23 mouse cellular contexts compared by ENCODE assay signal in the genomic region with DNA sequence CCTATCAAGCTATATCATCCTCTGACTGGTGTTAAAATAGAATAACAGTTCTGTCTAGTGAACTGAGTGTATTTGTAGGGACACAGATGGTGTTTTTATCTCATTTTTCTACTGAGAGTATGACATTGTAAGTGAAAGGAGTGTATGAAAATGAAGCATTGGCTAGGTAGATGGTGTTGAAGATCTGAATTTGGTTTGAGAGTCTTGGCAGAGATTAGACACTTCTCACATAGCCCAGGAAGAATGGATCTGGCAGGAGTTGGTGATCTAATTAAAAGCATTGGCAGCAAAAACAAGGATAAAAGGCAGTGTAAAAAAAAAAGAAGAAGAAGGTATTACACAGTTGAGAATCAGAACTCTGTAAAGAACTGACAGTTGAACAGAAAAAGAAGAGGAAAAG.
DNase-seq lines count a peak whose midpoint lies in the region; ATAC-seq and TF ChIP-seq lines count a peak whose summit lies in the region.
"Had no signal": no experiment of that assay in that cellular context is flagged by ENCODE, and none has a peak within 500 bp of the region (broad histone marks: within the 10 kb centered on the region; RNA-seq: fewer than 3 reads in every experiment).

No protein-coding gene starts in this region.

- ATAC-seq in forebrain, embryonic 14.5 days, result peak; percentile 70
- ATAC-seq in forebrain, embryonic 11.5 days (replicated peaks; ENCODE audit: low FRiP score), result no peak
- peak; percentile 93 for ATAC-seq in forebrain, postnatal 0 days
- no peak for ATAC-seq in megakaryocyte progenitor cell, adult 5-6 weeks (replicated peaks; ENCODE audit: poor library complexity)
- ATAC-seq: intestine, postnatal 0 days; midbrain, embryonic 13.5 days; Patski had no signal

- no peak overlapping the region for H3K9ac ChIP-seq in forebrain, embryonic 14.5 days (ENCODE audit: low read length)
- H3K9ac ChIP-seq in forebrain, embryonic 11.5 days (ENCODE audit: low read length), result no peak overlapping the region
- H3K9ac ChIP-seq in forebrain, postnatal 0 days, result no peak overlapping the region
- H3K9ac ChIP-seq: limb, embryonic 13.5 days; liver, embryonic 13.5 days; midbrain, embryonic 13.5 days had no signal

- no peaks in the 10 kb centered on the region for H3K4me1 ChIP-seq in forebrain, embryonic 14.5 days (ENCODE audit: control insufficient read depth, insufficient read depth, low read length)
- H3K4me1 ChIP-seq in forebrain, embryonic 11.5 days (replicated peaks; ENCODE audit: control insufficient read depth, insufficient read depth, low read length), result no peaks in the 10 kb centered on the region
- H3K4me1 ChIP-seq in forebrain, postnatal 0 days (ENCODE audit: insufficient read depth), result 0 out of 2 replicates have a peak, but pooled peaks cover 4% of the 10 kb centered on the region
- H3K4me1 ChIP-seq: embryonic facial prominence, embryonic 10.5 days; limb, embryonic 13.5 days; liver, embryonic 13.5 days; midbrain, embryonic 13.5 days had no signal

- no peaks in the 10 kb centered on the region for H3K9me3 ChIP-seq in forebrain, embryonic 14.5 days (replicated peaks; ENCODE audit: control insufficient read depth, low read length)
- H3K9me3 ChIP-seq in forebrain, embryonic 11.5 days (ENCODE audit: control insufficient read depth, low read length), result no peaks in the 10 kb centered on the region
- H3K9me3 ChIP-seq in forebrain, postnatal 0 days (ENCODE audit: low read length), result no peaks in the 10 kb centered on the region
- H3K9me3 ChIP-seq: embryonic facial prominence, embryonic 10.5 days; limb, embryonic 13.5 days; liver, embryonic 13.5 days; midbrain, embryonic 13.5 days had no signal

- peak; percentile 83 for DNase-seq in forebrain, embryonic 14.5 days (ENCODE audit: low spot score)
- DNase-seq in forebrain, embryonic 11.5 days (ENCODE audit: low spot score), result no peak
- peak; percentile 13 for DNase-seq in left cerebral cortex, adult 11 months (ENCODE audit: low spot score)
- no peak for DNase-seq in left cerebral cortex, postnatal 4 days
- DNase-seq in brain, adult 2 months (ENCODE audit: low read depth, low spot score), result peak; percentile 75
- peak; percentile 65 for DNase-seq in forebrain, postnatal 0 days
- DNase-seq: adrenal gland, postnatal 36 days; cerebellum, adult 18-20 months; gastrocnemius, postnatal 14 days; heart, adult 11 months; kidney, postnatal 25 days; liver, embryonic 13.5 days; lung, adult 2 months; lung, postnatal 14 days; thymus, postnatal 25 days had no signal

- no peak for TF ChIP-seq CTCF in forebrain, postnatal 0 days (IDR thresholded peaks at IDR 0.05; ENCODE audit: low read depth)

- H3K36me3 ChIP-seq in forebrain, embryonic 14.5 days (ENCODE audit: control insufficient read depth, insufficient read depth, low read length), result no peaks in the 10 kb centered on the region
- H3K36me3 ChIP-seq in forebrain, embryonic 11.5 days (ENCODE audit: control insufficient read depth, insufficient read depth, low read length), result no peaks in the 10 kb centered on the region
- no peaks in the 10 kb centered on the region for H3K36me3 ChIP-seq in forebrain, postnatal 0 days (ENCODE audit: insufficient read depth)
- H3K36me3 ChIP-seq: embryonic facial prominence, embryonic 10.5 days; limb, embryonic 13.5 days; liver, embryonic 13.5 days; midbrain, embryonic 13.5 days had no signal

- intact Hi-C loops in left cerebral cortex, postnatal 4 days (cut with DNase I), result no loop called here

- no peak overlapping the region for H3K27ac ChIP-seq in forebrain, embryonic 14.5 days (ENCODE audit: low read depth, low read length)
- no peak overlapping the region for H3K27ac ChIP-seq in forebrain, embryonic 11.5 days (ENCODE audit: low read depth, low read length)
- no peak overlapping the region for H3K27ac ChIP-seq in forebrain, postnatal 0 days (ENCODE audit: low read depth, low read length)
- H3K27ac ChIP-seq: embryonic facial prominence, embryonic 10.5 days; layer of hippocampus, adult 2 months; limb, embryonic 13.5 days; liver, embryonic 13.5 days; midbrain, embryonic 13.5 days had no signal

- H3K4me3 ChIP-seq in forebrain, embryonic 14.5 days (ENCODE audit: low read depth, low read length), result no peak overlapping the region
- no peak overlapping the region for H3K4me3 ChIP-seq in forebrain, embryonic 11.5 days (ENCODE audit: low read depth, low read length)
- H3K4me3 ChIP-seq in forebrain, postnatal 0 days (ENCODE audit: low read depth, low read length), result no peak overlapping the region
- H3K4me3 ChIP-seq: embryonic facial prominence, embryonic 10.5 days; layer of hippocampus, adult 2 months; limb, embryonic 13.5 days; liver, embryonic 13.5 days; midbrain, embryonic 13.5 days had no signal

- no peak overlapping the region for H3K4me2 ChIP-seq in forebrain, embryonic 14.5 days (ENCODE audit: low read length)
- H3K4me2 ChIP-seq in forebrain, embryonic 11.5 days (ENCODE audit: low read depth, low read length, severe bottlenecking), result no peak overlapping the region
- H3K4me2 ChIP-seq in forebrain, postnatal 0 days (ENCODE audit: low read depth), result no peak overlapping the region
- H3K4me2 ChIP-seq: heart, embryonic 11.5 days; limb, embryonic 13.5 days; liver, embryonic 13.5 days; midbrain, embryonic 13.5 days had no signal

- no peaks in the 10 kb centered on the region for H3K27me3 ChIP-seq in forebrain, embryonic 14.5 days (replicated peaks; ENCODE audit: control insufficient read depth, insufficient read depth, low read length)
- no peaks in the 10 kb centered on the region for H3K27me3 ChIP-seq in forebrain, embryonic 11.5 days (ENCODE audit: control insufficient read depth, insufficient read depth, low read length)
- H3K27me3 ChIP-seq in forebrain, postnatal 0 days (ENCODE audit: insufficient read depth, low read length), result no peaks in the 10 kb centered on the region
- H3K27me3 ChIP-seq: limb, embryonic 13.5 days; liver, embryonic 13.5 days; midbrain, embryonic 13.5 days had no signal

Comparison
In these comparisons a context has a peak if more than half of its experiments do, and no peak if none do; other contexts are left out.
1. ATAC-seq: peak in forebrain, embryonic 14.5 days (single experiment) and forebrain, postnatal 0 days (single experiment); none in forebrain, embryonic 11.5 days (single experiment) and megakaryocyte progenitor cell, adult 5-6 weeks (single experiment).
2. DNase-seq: peak in forebrain, embryonic 14.5 days (single experiment), left cerebral cortex, adult 11 months (single experiment), brain, adult 2 months (single experiment) and forebrain, postnatal 0 days (single experiment); none in forebrain, embryonic 11.5 days (single experiment) and left cerebral cortex, postnatal 4 days (single experiment).